Mouse (Mus musculus) kidney, postnatal 25 days (tissue): Measurements from ENCODE around the gene Eif3c.

ENCODE experiments used
- DNase-seq, 2 experiments: peaks; one replicate each; pipeline ENCODE4 v3.0.0; 2021; ENCODE audit warnings: mixed read lengths in 2 of 2

Eif3c gene

GRCm38 (mm10) chr7:126545631-126546030 is 20.6 kb downstream of the Eif3c start:
- no peak for DNase-seq

GRCm38 (mm10) chr7:126541661-126542060 is 24.6 kb downstream of the Eif3c start:
- no peak for DNase-seq

- DNase-seq: peak in 1 of 2 experiments; percentile 41
These were observed 28.2 kb downstream of the Eif3c start for GRCm38 (mm10) chr7:126537820-126538585.

GRCm38 (mm10) chr7:126536466-126536865 is 29.7 kb downstream of the Eif3c start:
- DNase-seq: no peak

GRCm38 (mm10) chr7:126535766-126536165 is 30.4 kb downstream of the Eif3c start:
- DNase-seq: peak in 1 of 2 experiments; percentile 22

GRCm38 (mm10) chr7:126533434-126533833 is 32.8 kb downstream of the Eif3c start:
- no peak for DNase-seq

- peak in 1 of 2 experiments; percentile 45 for DNase-seq
These were observed 38.0 kb downstream of the Eif3c start for GRCm38 (mm10) chr7:126528166-126528577.

- no peak for DNase-seq
These were observed 42.9 kb downstream of the Eif3c start for GRCm38 (mm10) chr7:126523316-126523715.

- DNase-seq: peak; percentile 45 to 58
These were observed 46.7 kb downstream of the Eif3c start for GRCm38 (mm10) chr7:126519513-126519912.

GRCm38 (mm10) chr7:126518261-126518941 is 47.8 kb downstream of the Eif3c start:
- DNase-seq: no peak

- DNase-seq: no peak
These were observed 54.9 kb downstream of the Eif3c start for GRCm38 (mm10) chr7:126511287-126511686.

GRCm38 (mm10) chr7:126507126-126507778 is 59.0 kb downstream of the Eif3c start:
- DNase-seq: no peak

- no peak for DNase-seq
These were observed 61.3 kb downstream of the Eif3c start for GRCm38 (mm10) chr7:126504913-126505312.

GRCm38 (mm10) chr7:126503273-126503878 is 62.8 kb downstream of the Eif3c start, which contains the start of gene Atxn2l:
Gene Atxn2l (minus strand): TSS chr7:126503437.
- DNase-seq: peak; percentile 99

GRCm38 (mm10) chr7:126502751-126503150 is 63.5 kb downstream of the Eif3c start:
- DNase-seq: no peak

- peak; percentile 92 to 98 for DNase-seq
These were observed 64.0 kb downstream of the Eif3c start for GRCm38 (mm10) chr7:126502023-126502741.

- no peak for DNase-seq
These were observed 64.6 kb downstream of the Eif3c start for GRCm38 (mm10) chr7:126501684-126502022.

GRCm38 (mm10) chr7:126499416-126499815 is 66.8 kb downstream of the Eif3c start:
- DNase-seq: no peak

GRCm38 (mm10) chr7:126497966-126498365 is 68.2 kb downstream of the Eif3c start:
- DNase-seq: no peak

GRCm38 (mm10) chr7:126496475-126496874 is 69.7 kb downstream of the Eif3c start:
- DNase-seq: no peak
